Mouse (Mus musculus): ENCODE data around the gene Cd36.

DNA sequence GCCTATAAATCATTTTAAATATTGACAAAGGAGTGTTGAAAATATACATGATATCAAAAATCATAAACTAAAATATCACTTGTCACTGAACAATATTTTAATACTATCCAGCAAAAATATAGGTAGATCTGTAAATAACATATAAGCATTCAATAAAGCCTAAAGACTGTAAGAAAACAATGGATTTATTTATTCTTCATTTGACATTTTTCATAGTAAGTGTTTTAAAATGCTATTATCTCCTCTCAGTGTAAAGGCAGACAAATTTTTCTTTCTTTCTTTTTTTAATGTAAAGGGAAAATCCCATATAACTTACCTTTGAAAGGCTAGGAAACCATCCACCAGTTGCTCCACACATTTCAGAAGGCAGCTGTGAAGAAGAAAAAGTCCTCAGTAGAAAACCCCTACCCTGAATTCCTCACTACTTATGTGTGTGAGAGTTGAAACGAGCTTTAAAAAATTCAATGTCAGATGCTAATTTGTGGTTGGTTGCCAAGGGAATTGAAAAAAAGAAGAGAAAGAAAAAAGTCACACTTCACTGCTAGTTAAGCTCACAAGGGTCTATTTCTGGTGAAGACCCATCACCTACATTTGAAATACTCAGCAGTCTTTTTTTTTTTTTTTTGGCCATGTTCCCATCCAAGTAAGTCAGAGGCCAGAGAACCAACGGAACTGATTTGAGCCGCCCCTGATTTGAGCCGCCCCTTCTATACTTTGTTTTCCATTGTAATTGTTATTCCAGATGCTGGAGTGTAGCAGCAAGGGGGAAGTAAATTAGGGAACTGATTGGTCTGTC lies 53.1 kb downstream of the Cd36 start:
- no peak for TF ChIP-seq CTCF (IDR thresholded peaks at IDR 0.05; ENCODE audit: low read depth)
- no peak for TF ChIP-seq EP300 (IDR thresholded peaks at IDR 0.05; ENCODE audit: low read depth)

Measured in liver, postnatal 0 days (tissue).